Mouse (Mus musculus): Measurements from ENCODE around the gene Crygb.

DNA sequence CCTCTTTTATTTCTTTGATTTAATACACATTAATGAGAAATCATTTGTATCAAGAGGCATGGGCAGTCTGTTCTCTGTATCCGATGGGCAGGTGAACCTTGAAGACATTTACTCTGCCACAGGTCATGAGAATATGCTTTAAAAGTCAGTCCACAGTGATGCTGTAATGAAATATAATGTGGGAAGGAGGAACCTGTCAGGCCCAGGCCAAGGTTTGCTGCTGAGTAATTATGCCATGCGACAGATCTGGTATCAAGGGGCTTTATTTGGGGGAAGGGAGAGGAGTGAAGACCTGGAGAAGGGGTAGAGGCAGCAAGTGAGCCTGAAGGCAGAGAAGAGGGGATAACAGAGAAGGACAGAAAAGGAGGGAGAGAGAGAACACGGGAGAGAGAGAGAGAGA, 42.4 kb downstream of the Crygb start:
- TF ChIP-seq CTCF (IDR thresholded peaks at IDR 0.05; ENCODE audit: control insufficient read depth, insufficient read depth, insufficient replicate concordance, low read depth, low read length) = no peak
- TF ChIP-seq POLR2A (IDR thresholded peaks at IDR 0.05; ENCODE audit: control insufficient read depth, low read depth, low read length) = no peak

All from testis, adult 2 months (tissue).